Mouse (Mus musculus) ES-Bruce4 (cell line): ENCODE results near the gene Ncaph2. TPM values are rescaled to one million over a fixed set of nuclear protein-coding genes. Genes with fewer than 3 reads are reported as not detected.

Experiments
- H3K27ac ChIP-seq: 2 replicates; pipeline ENCODE4 v1.5.1; 2012; ENCODE audit warnings: low read length, inconsistent platforms; ENCODE audit not compliant: insufficient read depth
- H3K27me3 ChIP-seq: 2 replicates; pipeline ENCODE4 v1.6.1; 2012; ENCODE audit warnings: mild to moderate bottlenecking, low read length, inconsistent platforms; ENCODE audit not compliant: control insufficient read depth, poor library complexity, insufficient read depth, severe bottlenecking
- H3K36me3 ChIP-seq: 2 replicates; pipeline ENCODE4 v1.6.1; 2012; ENCODE audit warnings: inconsistent platforms, mild to moderate bottlenecking, low read length, moderate library complexity; ENCODE audit not compliant: control insufficient read depth, poor library complexity, insufficient read depth, severe bottlenecking
- H3K4me1 ChIP-seq: one replicate; pipeline ENCODE4 v1.8.1; 2011; ENCODE audit warnings: low read length; ENCODE audit not compliant: control insufficient read depth, insufficient read depth
- H3K4me3 ChIP-seq: 2 replicates; pipeline ENCODE4 v1.5.1; 2011; ENCODE audit warnings: low read depth, mild to moderate bottlenecking, low read length
- H3K9ac ChIP-seq: 2 replicates; pipeline ENCODE4 v1.6.1; 2012; ENCODE audit warnings: low read depth, mild to moderate bottlenecking, inconsistent platforms; ENCODE audit not compliant: poor library complexity, severe bottlenecking
- H3K9me3 ChIP-seq: replicated peaks from 2 replicates; pipeline ENCODE4 v1.6.1; 2012; ENCODE audit warnings: mild to moderate bottlenecking, low read length, inconsistent platforms; ENCODE audit not compliant: control insufficient read depth, poor library complexity, insufficient read depth, severe bottlenecking
- CTCF ChIP-seq: IDR thresholded peaks from one replicate; pipeline ENCODE4 v1.8.1; 2011; ENCODE audit warnings: low read depth, low read length
- EP300 ChIP-seq: IDR thresholded peaks from 2 replicates; pipeline ENCODE4 v1.6.1; 2011; ENCODE audit warnings: low read depth, low read length; ENCODE audit not compliant: insufficient read depth
- POLR2A ChIP-seq: IDR thresholded peaks from one replicate; pipeline ENCODE4 v1.8.1; 2011; ENCODE audit warnings: low read length; ENCODE audit not compliant: insufficient read depth
- polyA plus RNA-seq: library from polyadenylated mRNA; stranded (reverse); fragments of >200 nt; gene quantifications from 2 replicates; pipeline ENCODE4 v1.2.4, GENCODE M21; 2011; ENCODE audit warnings: low read depth; ENCODE audit not compliant: missing spikeins, insufficient read depth, insufficient read length

The Ncaph2 gene
- polyA plus RNA-seq, 1 experiment = 173 TPM

GRCm38 (mm10) chr15:89323656-89324055 is 31.9 kb upstream of the Ncaph2 start:
- H3K4me3 ChIP-seq = peak overlapping the region; percentile 71
- no peaks in the 10 kb centered on the region for H3K36me3 ChIP-seq

GRCm38 (mm10) chr15:89326441-89326840 is 29.1 kb upstream of the Ncaph2 start:
- TF ChIP-seq EP300 (no peak), CTCF (no peak), POLR2A (no peak)
- Histone ChIP-seq H3K4me1 (no peaks in the 10 kb centered on the region), H3K9me3 (no peaks in the 10 kb centered on the region), H3K9ac (no peak overlapping the region), H3K36me3 (no peaks in the 10 kb centered on the region), H3K27me3 (no peaks in the 10 kb centered on the region), H3K27ac (no peak overlapping the region), H3K4me3 (no peak overlapping the region)

More at GRCm38 (mm10) chr15:89323656-89324055, 31.9 kb upstream of the Ncaph2 start:
- Histone ChIP-seq H3K27ac (no peak overlapping the region), H3K9me3 (no peaks in the 10 kb centered on the region), H3K4me1 (no peaks in the 10 kb centered on the region), H3K9ac (peak overlapping the region; percentile 41), H3K27me3 (no peaks in the 10 kb centered on the region)
- TF ChIP-seq POLR2A = no peak
- no peak for TF ChIP-seq EP300
- TF ChIP-seq CTCF = no peak

GRCm38 (mm10) chr15:89334271-89334670 is 21.2 kb upstream of the Ncaph2 start, which contains the start of gene Miox:
Gene Miox, plus strand, starts transcription at chr15:89334398.
- Histone ChIP-seq H3K9ac (no peak within 1 kb of the TSS), H3K4me3 (no peak within 1 kb of the TSS), H3K27ac (no peak within 1 kb of the TSS), H3K36me3 (no peaks in the 10 kb centered on the region), H3K9me3 (no peaks in the 10 kb centered on the region), H3K4me1 (no peaks in the 10 kb centered on the region), H3K27me3 (no peaks in the 10 kb centered on the region)
- TF ChIP-seq POLR2A = no peak
- no peak for TF ChIP-seq EP300
- TF ChIP-seq CTCF = no peak

- Histone ChIP-seq H3K4me3 (peak overlapping the region; percentile 10; the same call in 1 of the 2 replicates), H3K9me3 (no peaks in the 10 kb centered on the region), H3K4me1 (no peaks in the 10 kb centered on the region), H3K27ac (no peak overlapping the region), H3K36me3 (no peaks in the 10 kb centered on the region), H3K27me3 (no peaks in the 10 kb centered on the region), H3K9ac (no peak overlapping the region)
- TF ChIP-seq POLR2A = no peak
- no peak for TF ChIP-seq EP300
- no peak for TF ChIP-seq CTCF
These were observed 20.6 kb upstream of the Ncaph2 start for GRCm38 (mm10) chr15:89334774-89335537.

GRCm38 (mm10) chr15:89336422-89336821 is 19.1 kb upstream of the Ncaph2 start:
- no peak for TF ChIP-seq POLR2A
- no peak for TF ChIP-seq EP300
- TF ChIP-seq CTCF = no peak
- Histone ChIP-seq H3K27me3 (no peaks in the 10 kb centered on the region), H3K4me1 (no peaks in the 10 kb centered on the region), H3K27ac (no peak overlapping the region), H3K9ac (no peak overlapping the region), H3K9me3 (no peaks in the 10 kb centered on the region), H3K36me3 (no peaks in the 10 kb centered on the region), H3K4me3 (peak overlapping the region; percentile 82)

- Histone ChIP-seq H3K36me3 (no peaks in the 10 kb centered on the region), H3K9ac (no peak overlapping the region), H3K4me3 (no peak overlapping the region), H3K4me1 (no peaks in the 10 kb centered on the region), H3K9me3 (no peaks in the 10 kb centered on the region), H3K27me3 (no peaks in the 10 kb centered on the region), H3K27ac (no peak overlapping the region)
- TF ChIP-seq POLR2A (no peak), CTCF (no peak), EP300 (no peak)
These were observed 15.8 kb upstream of the Ncaph2 start for GRCm38 (mm10) chr15:89339696-89340095.
